Comparison of ENCODE assay signal across 8 mouse cellular contexts in the genomic region with DNA sequence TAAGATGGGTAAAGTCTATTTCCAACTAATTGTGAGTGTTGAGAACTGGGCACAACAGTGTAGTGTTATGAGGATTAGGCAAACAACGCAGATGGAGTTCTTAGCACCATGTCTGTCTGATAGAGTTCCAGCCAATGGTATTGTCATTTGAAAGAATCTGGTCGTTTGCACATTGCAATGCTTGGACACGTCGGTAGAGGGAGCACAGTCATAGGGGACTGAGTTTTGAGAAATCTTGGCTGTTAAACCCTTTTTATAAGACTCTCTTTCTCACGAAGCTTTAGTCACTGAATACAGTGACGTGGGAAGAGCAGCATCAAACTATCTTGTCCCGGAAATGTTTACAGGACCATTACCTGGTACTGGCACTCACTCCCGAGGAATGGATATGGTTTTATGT. TPM values are rescaled to one million over a fixed set of nuclear protein-coding genes. Genes with fewer than 3 reads are reported as not detected.
DNase-seq lines count a peak whose midpoint lies in the region; ATAC-seq and TF ChIP-seq lines count a peak whose summit lies in the region.

No protein-coding gene starts in this region.

- no peaks in the 10 kb centered on the region for H3K9me3 ChIP-seq in intestine, postnatal 0 days (ENCODE audit: control insufficient read depth)
- H3K9me3 ChIP-seq in intestine, embryonic 16.5 days (ENCODE audit: control insufficient read depth, low read length): no peaks in the 10 kb centered on the region
- no peaks in the 10 kb centered on the region for H3K9me3 ChIP-seq in embryonic facial prominence, embryonic 14.5 days (ENCODE audit: control insufficient read depth, low read length)

- no peak overlapping the region for H3K4me3 ChIP-seq in intestine, postnatal 0 days (ENCODE audit: low read depth, low read length)
- no peak overlapping the region for H3K4me3 ChIP-seq in intestine, embryonic 16.5 days (ENCODE audit: low read length)
- no peak overlapping the region for H3K4me3 ChIP-seq in embryonic facial prominence, embryonic 14.5 days (ENCODE audit: low read depth, low read length)
- no peak overlapping the region for H3K4me3 ChIP-seq in thymus, adult 2 months (ENCODE audit: control insufficient read depth, insufficient read depth, low read length)

- intact Hi-C loops in left cerebral cortex, postnatal 14 days (cut with DNase I): loop anchor here (2.0 kb wide), 1 partner anchor 95 kb away; no protein-coding TSS in a partner anchor

- WGBS in intestine, postnatal 0 days: 20% methylated on average over 8 of the region's 8 CpGs
- 22% methylated on average over 8 of the region's 8 CpGs for WGBS in intestine, embryonic 16.5 days
- 28% methylated on average over 8 of the region's 8 CpGs for WGBS in embryonic facial prominence, embryonic 14.5 days
- WGBS in thymus, adult 2 months: 8% methylated on average over 8 of the region's 8 CpGs

- peak; percentile 25 to 48 for DNase-seq in adrenal gland, postnatal 4 days (ENCODE audit: low spot score in 2 of 2)
- peak; percentile 71 for DNase-seq in embryonic facial prominence, embryonic 14.5 days (ENCODE audit: low spot score)
- DNase-seq in left cerebral cortex, postnatal 14 days (ENCODE audit: low spot score in 2 of 2): peak; percentile 45 to 80
- peak; percentile 93 for DNase-seq in naive thymus-derived CD4-positive, alpha-beta T cell, adult 2 months (ENCODE audit: low read depth)
- peak; percentile 86 for DNase-seq in thymus, adult 2 months

- no peak overlapping the region for H3K4me2 ChIP-seq in intestine, postnatal 0 days (replicated peaks; ENCODE audit: low read depth)
- no peak overlapping the region for H3K4me2 ChIP-seq in intestine, embryonic 16.5 days (ENCODE audit: low read depth, low read length)
- no peak overlapping the region for H3K4me2 ChIP-seq in embryonic facial prominence, embryonic 14.5 days (ENCODE audit: low read depth, low read length)

- H3K27me3 ChIP-seq in intestine, postnatal 0 days (replicated peaks; ENCODE audit: control insufficient read depth, insufficient read depth, low read length): no peaks in the 10 kb centered on the region; the same call in 1 of the 2 replicates
- no peaks in the 10 kb centered on the region for H3K27me3 ChIP-seq in intestine, embryonic 16.5 days (replicated peaks; ENCODE audit: control insufficient read depth, insufficient read depth, low read length)
- H3K27me3 ChIP-seq in embryonic facial prominence, embryonic 14.5 days (replicated peaks; ENCODE audit: control insufficient read depth, insufficient read depth, low read length): 0 out of 2 replicates have a peak, but pooled peaks cover 6% of the 10 kb centered on the region
- H3K27me3 ChIP-seq in thymus, adult 2 months (ENCODE audit: control insufficient read depth, insufficient read depth, low read length): no peaks in the 10 kb centered on the region

- H3K9ac ChIP-seq in intestine, postnatal 0 days (ENCODE audit: low read depth, low read length): no peak overlapping the region
- no peak overlapping the region for H3K9ac ChIP-seq in intestine, embryonic 16.5 days (ENCODE audit: low read depth, low read length)
- H3K9ac ChIP-seq in embryonic facial prominence, embryonic 14.5 days (ENCODE audit: low read depth, low read length): no peak overlapping the region

- peak; percentile 92 for TF ChIP-seq CTCF in intestine, postnatal 0 days (IDR thresholded peaks at IDR 0.05; ENCODE audit: low read depth)
- TF ChIP-seq CTCF in thymus, adult 2 months (IDR thresholded peaks at IDR 0.05; ENCODE audit: borderline replicate concordance, control insufficient read depth, extremely low read depth, insufficient read depth, low read length, poor library complexity): no peak

- TF ChIP-seq POLR2A in thymus, adult 2 months (IDR thresholded peaks at IDR 0.05; ENCODE audit: control insufficient read depth, extremely low read depth, insufficient read depth, low read length, poor library complexity): no peak

- ATAC-seq in intestine, postnatal 0 days: no peak
- ATAC-seq in intestine, embryonic 16.5 days: no peak
- no peak for ATAC-seq in embryonic facial prominence, embryonic 14.5 days (ENCODE audit: low read depth)
- ATAC-seq in hematopoietic stem cell, adult 5-6 weeks (replicated peaks in 1 of 2; ENCODE audit: insufficient read depth in 1 of 2, low FRiP score in 2 of 2, low TSS enrichment in 1 of 2, low read depth in 1 of 2, poor library complexity in 2 of 2, severe bottlenecking in 2 of 2): peak; percentile 61 to 70

- H3K27ac ChIP-seq in intestine, postnatal 0 days (ENCODE audit: low read depth, low read length): no peak overlapping the region
- H3K27ac ChIP-seq in intestine, embryonic 16.5 days (ENCODE audit: low read length): no peak overlapping the region
- no peak overlapping the region for H3K27ac ChIP-seq in embryonic facial prominence, embryonic 14.5 days (replicated peaks; ENCODE audit: low read depth, low read length)
- H3K27ac ChIP-seq in thymus, adult 2 months (ENCODE audit: control insufficient read depth, insufficient read depth, low read length): no peak overlapping the region

- H3K4me1 ChIP-seq in intestine, postnatal 0 days (replicated peaks; ENCODE audit: control insufficient read depth, insufficient read depth, low read length): no peaks in the 10 kb centered on the region
- H3K4me1 ChIP-seq in intestine, embryonic 16.5 days (ENCODE audit: control insufficient read depth, insufficient read depth, low read length): 0 out of 2 replicates have a peak, but pooled peaks cover 5% of the 10 kb centered on the region
- peaks cover 8% of the 10 kb centered on the region for H3K4me1 ChIP-seq in embryonic facial prominence, embryonic 14.5 days (ENCODE audit: control insufficient read depth, insufficient read depth, low read length)
- H3K4me1 ChIP-seq in thymus, adult 2 months (replicated peaks; ENCODE audit: control insufficient read depth, insufficient read depth, low read length): peaks cover 9% of the 10 kb centered on the region

- H3K36me3 ChIP-seq in intestine, postnatal 0 days (ENCODE audit: control insufficient read depth, insufficient read depth): no peaks in the 10 kb centered on the region
- H3K36me3 ChIP-seq in intestine, embryonic 16.5 days (ENCODE audit: control insufficient read depth, insufficient read depth, low read length): no peaks in the 10 kb centered on the region
- H3K36me3 ChIP-seq in embryonic facial prominence, embryonic 14.5 days (ENCODE audit: control insufficient read depth, insufficient read depth, low read length): no peaks in the 10 kb centered on the region
- H3K36me3 ChIP-seq in thymus, adult 2 months (ENCODE audit: control insufficient read depth, insufficient read depth, low read length): no peaks in the 10 kb centered on the region

RNA-seq across cellular contexts. Expression of a gene that starts 17.1 kb away (rescaled TPM):
- polyA plus RNA-seq in intestine, postnatal 0 days (2015; fragmentation: Nextera tagmentation; extraction: Ambion mirVana): 0.38 and 0.77 TPM in 2 replicates
- 0.93 and 1.5 TPM in 2 replicates for polyA plus RNA-seq in intestine, embryonic 16.5 days (2015; fragmentation: Nextera tagmentation; extraction: Ambion mirVana)
- total RNA-seq in adrenal gland, postnatal 4 days (2021): under 1 TPM; 0.65 to 0.67 TPM
- polyA plus RNA-seq in embryonic facial prominence, embryonic 14.5 days (2014; fragmentation: Nextera tagmentation; extraction: Ambion mirVana): 0.92 and 1.1 TPM in 2 replicates
- total RNA-seq in hematopoietic stem cell, adult 5-6 weeks (2017): 84.6 and 99.7 TPM in 2 replicates
- 1 to 10 TPM; 2.9 to 3.0 TPM for total RNA-seq in left cerebral cortex, postnatal 14 days (2021)
- 7.8 and 8.8 TPM in 2 replicates for polyA plus RNA-seq in thymus, adult 2 months (2012; rRNA removed)

Comparison
In these comparisons a context has a peak if more than half of its experiments do, and no peak if none do; other contexts are left out.
1. ATAC-seq: peak in hematopoietic stem cell, adult 5-6 weeks (2 of 2); none in intestine, postnatal 0 days (single experiment), intestine, embryonic 16.5 days (single experiment) and embryonic facial prominence, embryonic 14.5 days (single experiment).
2. DNase-seq: peak in every context shown above with its lines; median percentile 93 in naive thymus-derived CD4-positive, alpha-beta T cell, adult 2 months; 86 in thymus, adult 2 months; 71 in embryonic facial prominence, embryonic 14.5 days; 62 in left cerebral cortex, postnatal 14 days; 36 in adrenal gland, postnatal 4 days.